Mouse (Mus musculus) fibroblast of lung, adult 2 months (primary cell): ENCODE measurements around the gene Dnmbp.

Experiments used
- DNase-seq: peaks from one replicate; pipeline ENCODE4 v3.0.0-alpha.2; 2011; ENCODE audit warnings: low read depth

The Dnmbp gene

DNA sequence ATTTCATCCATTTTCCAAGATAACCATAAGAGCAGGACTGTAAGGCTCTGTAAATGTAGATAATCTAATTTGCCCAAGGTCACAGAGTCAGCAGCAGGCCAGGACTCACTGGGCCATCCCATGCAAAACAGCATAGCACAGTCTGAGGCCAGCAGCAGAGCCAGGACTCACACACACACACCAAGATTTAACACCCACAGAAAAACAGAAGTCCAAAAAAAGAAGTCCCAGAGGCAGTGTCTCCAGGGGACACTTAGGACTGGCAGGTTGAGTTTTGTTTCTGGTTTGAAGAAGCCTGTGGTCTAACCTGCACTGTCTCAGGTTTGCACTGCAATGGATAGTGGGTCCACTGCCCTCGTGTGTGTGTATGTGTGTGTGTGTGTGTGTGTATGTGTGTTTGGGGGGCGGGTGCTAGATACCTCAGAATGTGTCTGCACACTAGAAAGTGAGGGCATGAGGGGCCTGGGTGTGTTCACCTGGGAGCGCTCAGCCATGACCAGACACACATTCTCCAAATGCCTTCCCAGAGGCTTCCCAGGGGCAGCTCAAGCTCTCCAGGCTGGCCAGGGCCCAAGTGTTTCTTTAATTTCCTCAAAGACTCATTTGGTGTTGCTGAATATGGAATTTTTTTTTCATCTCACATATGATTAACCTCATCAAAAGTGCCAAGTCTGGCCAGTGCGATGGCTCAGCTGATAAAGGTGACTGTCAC, 27.1 kb downstream of the Dnmbp start:
- DNase-seq, result no peak

- no peak for DNase-seq
Observed at GRCm38 (mm10) chr19:43906492-43906891, 33.5 kb downstream of the Dnmbp start.

DNA sequence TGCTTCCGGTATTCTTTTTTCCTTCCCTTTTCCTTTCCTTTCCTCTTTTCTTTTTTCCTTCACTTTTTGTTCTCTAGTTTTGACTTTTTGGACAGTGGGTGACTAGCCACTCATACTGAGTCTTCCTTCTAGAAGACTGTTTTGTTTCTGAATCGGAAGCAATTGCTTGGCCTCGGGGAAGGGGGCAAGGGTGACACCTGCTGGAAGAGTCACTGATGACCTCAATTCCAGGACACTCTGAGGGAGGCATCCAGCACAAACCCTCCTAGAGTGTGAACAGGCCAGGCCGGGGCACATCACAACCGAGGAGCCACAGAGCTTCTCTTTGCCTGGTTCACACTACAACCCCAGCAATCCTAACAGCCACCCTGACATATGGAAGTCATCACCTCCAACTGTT, 34.0 kb downstream of the Dnmbp start:
- DNase-seq, result peak; percentile 24

DNA sequence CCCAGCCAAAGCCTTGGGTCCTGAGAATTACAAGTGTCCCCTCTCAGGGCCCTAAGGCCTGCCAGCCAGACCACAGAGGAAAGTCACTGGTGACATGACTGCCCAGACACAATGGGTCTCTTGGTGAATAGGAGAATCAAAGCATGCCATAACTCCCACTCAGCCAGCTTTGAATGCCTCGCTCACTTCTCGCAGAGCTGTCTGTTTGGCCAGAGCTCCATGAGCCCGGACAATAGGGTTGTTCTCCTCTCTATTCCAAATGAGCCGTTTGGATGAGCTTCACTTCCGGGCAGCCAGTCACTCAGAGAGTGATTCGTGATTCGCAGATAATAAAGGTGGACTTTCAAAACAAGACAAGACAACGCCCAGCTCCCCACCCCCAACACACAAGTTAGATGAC, 34.9 kb downstream of the Dnmbp start:
- DNase-seq, result no peak

DNA sequence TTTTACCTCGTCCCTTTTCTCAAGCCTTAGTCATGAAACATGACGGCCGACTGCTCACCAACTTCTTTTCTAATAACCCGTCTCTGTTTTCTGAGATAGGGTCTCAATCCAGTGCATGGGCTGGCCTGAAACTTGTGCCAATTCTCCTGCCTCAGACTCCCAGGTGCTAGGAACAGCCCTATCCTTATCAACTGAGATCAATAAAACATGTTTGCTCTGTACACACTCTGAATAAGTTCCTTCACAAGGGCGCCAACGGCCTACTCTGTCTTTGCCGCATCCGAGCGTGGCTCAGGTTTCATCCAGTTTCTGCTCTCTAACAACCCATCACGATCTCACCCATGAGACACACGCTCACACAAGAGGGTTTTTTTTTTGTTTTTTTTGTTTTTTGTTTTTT, 35.7 kb downstream of the Dnmbp start:
- no peak for DNase-seq

DNA sequence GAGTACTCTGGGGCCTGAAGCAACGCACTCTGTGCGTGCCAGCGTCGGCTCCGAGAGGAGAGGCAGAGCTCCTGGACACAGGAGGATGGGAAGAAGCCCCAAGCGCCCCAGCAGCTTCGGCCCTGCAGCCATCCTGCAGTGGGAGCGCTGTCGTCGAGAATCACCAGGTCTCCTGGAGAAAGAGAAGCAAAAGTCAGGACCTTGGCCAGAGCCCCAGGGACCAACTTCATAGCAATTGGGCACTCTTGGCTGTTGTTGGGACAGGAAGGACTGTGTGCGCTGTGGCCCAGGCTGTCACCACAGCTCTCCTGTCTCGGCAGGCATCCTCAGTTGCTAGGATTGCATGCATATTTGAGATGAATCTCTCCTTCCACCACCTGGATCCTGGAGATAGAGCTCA, 37.1 kb downstream of the Dnmbp start:
- no peak for DNase-seq

- DNase-seq, result no peak
Observed at GRCm38 (mm10) chr19:43900690-43901089, 39.3 kb downstream of the Dnmbp start.

- DNase-seq, result no peak
Observed at GRCm38 (mm10) chr19:43898547-43898946, 41.4 kb downstream of the Dnmbp start.

- DNase-seq, result no peak
Observed at GRCm38 (mm10) chr19:43896441-43896840, 43.5 kb downstream of the Dnmbp start.

GRCm38 (mm10) chr19:43895951-43896350, 44.0 kb downstream of the Dnmbp start:
- DNase-seq, result no peak

GRCm38 (mm10) chr19:43894821-43895220, 45.2 kb downstream of the Dnmbp start:
- DNase-seq, result no peak

DNA sequence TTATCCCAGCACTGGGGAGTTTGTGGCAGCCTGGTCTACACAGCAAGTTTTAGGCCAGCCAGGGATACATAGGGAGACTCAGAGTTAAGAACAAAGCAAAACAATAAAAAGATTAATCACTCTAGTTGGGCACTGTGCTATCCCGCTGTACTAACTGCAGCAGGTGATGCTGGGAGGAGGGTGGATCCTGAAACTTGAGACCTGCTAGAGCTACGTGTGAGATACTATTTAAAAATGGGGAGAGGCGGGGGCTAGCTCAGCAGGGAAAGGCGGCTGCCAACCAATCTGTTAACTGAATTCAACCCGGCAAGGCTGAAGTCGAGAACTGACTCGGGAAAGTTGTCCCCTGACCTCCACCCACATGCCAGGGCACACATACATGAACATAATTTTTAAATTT, 45.9 kb downstream of the Dnmbp start:
- DNase-seq, result no peak

GRCm38 (mm10) chr19:43890487-43890886, 49.5 kb downstream of the Dnmbp start:
- DNase-seq, result no peak

GRCm38 (mm10) chr19:43887725-43888124, 52.3 kb downstream of the Dnmbp start:
- DNase-seq, result no peak

DNA sequence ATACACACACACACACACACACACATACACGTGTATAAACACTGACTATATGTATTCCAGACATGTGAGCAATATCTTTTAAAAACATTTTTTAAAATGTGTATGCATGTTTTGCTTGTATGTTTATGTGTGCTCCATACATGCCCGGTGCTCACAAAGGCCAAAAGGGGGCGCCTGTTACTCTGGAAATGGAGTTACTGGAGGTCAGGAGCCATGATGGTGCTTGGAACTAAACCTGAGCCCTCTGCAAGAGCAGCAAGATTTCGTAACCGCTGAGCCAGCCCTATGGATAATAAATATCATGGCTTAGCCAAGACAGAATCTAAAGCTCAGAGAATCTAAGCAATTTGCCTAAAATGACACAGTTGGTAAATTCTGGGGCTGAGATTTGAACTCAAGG, 52.7 kb downstream of the Dnmbp start:
- no peak for DNase-seq

- peak; percentile 55 for DNase-seq
Observed at GRCm38 (mm10) chr19:43886371-43887099, 53.5 kb downstream of the Dnmbp start.

DNA sequence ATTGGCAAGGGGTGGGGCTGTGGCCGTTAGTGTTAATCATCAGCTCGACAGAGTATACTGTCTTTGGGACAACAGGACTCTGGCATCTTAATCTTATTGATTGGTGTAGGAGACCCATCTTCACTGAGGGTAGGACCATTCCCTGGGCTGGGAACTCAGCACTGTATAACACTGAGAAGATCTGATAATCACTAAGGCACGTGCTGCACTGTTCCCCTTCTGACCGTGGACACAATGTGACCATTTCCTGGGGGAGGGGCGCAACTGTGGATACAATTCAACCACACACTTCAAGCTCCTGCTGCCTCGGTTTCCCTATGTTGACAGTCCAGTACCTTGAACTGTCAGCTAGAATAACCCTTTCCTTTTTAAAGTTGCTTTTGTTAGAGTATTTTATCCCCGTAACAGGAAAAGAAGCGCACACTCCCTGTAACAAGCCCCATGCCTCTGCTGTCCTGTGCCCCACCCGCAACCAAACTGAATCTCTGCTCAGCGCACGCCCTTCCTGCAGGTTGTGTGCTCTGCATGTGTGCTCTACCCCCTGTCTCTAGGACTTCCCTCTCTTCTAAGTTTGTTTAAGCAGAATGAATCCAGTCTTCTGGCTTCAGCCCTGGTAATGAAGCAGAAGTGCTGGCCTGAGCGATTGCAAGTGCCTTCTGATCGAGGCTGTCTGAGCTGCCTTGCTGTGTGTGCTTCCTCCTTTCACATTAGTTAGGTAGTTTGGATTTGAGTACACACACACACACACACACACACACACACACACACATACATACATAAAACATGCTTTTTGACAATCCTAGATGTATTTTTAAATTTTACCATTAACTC, 55.1 kb downstream of the Dnmbp start:
- DNase-seq, result no peak

- no peak for DNase-seq
Observed at GRCm38 (mm10) chr19:43882895-43883573, 57.0 kb downstream of the Dnmbp start.

- DNase-seq, result no peak
Observed at GRCm38 (mm10) chr19:43881615-43882014, 58.4 kb downstream of the Dnmbp start.

DNA sequence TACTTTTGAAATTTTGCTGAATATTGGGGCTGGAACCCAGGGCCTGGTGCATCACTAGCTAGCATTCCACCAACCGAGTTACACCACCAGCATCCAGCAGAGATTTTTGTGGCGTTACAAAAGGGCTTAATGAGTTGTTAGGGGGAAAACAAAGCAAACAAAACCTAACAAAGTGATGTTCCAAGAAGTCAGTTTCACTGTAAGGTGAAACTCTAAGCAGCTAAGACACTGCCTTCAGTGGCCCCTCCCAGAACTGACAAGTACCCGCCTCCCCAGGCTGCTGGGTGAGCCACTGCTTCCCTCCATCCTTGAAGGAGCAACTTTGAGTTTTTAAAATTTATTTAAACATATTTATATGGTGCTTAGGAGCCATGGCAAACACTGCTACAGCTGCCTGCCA, 59.6 kb downstream of the Dnmbp start:
- DNase-seq, result no peak

GRCm38 (mm10) chr19:43879401-43880212, 60.4 kb downstream of the Dnmbp start:
- no peak for DNase-seq
